Mouse (Mus musculus) forebrain, embryonic 16.5 days (tissue): Measurements from ENCODE around the gene Stat2. TPM values are rescaled to one million over a fixed set of nuclear protein-coding genes. Genes with fewer than 3 reads are reported as not detected.
"Not testable (repeated sequence)": the region's sequence is repeated elsewhere in the genome, so short reads cannot be mapped to it uniquely, and the experiment has no call there.

Experiments
- ATAC-seq: fragments of 200-750 bp; cut with Nextera tagmentation; 2 replicates; pipeline ENCODE4 v1.8.0; 2017; ENCODE audit warnings: mild to moderate bottlenecking, moderate library complexity
- H3K27ac ChIP-seq: fragments of 300-500 bp; sonication (generic); 2 replicates; pipeline ENCODE4 v1.5.1; 2014; ENCODE audit warnings: low read length, control low read depth
- H3K27me3 ChIP-seq: fragments of 300-500 bp; sonication (generic); replicated peaks from 2 replicates; pipeline ENCODE4 v1.6.1; 2014; ENCODE audit warnings: low read length; ENCODE audit not compliant: control insufficient read depth, insufficient read depth
- H3K36me3 ChIP-seq: fragments of 300-500 bp; sonication (generic); 2 replicates; pipeline ENCODE4 v1.6.1; 2014; ENCODE audit not compliant: control insufficient read depth, insufficient read depth
- H3K4me1 ChIP-seq: fragments of 300-500 bp; sonication (generic); replicated peaks from 2 replicates; pipeline ENCODE4 v1.6.1; 2014; ENCODE audit warnings: low read length; ENCODE audit not compliant: control insufficient read depth, insufficient read depth
- H3K4me2 ChIP-seq: fragments of 300-500 bp; sonication (generic); 2 replicates; pipeline ENCODE4 v1.6.1; 2014; ENCODE audit warnings: mild to moderate bottlenecking, low read length, control low read depth
- H3K4me3 ChIP-seq: fragments of 300-500 bp; sonication (generic); replicated peaks from 2 replicates; pipeline ENCODE4 v1.5.1; 2014; ENCODE audit warnings: mild to moderate bottlenecking, low read length, control low read depth
- H3K9ac ChIP-seq: fragments of 300-500 bp; sonication (generic); replicated peaks from 2 replicates; pipeline ENCODE4 v1.6.1; 2014; ENCODE audit warnings: low read depth, low read length, control low read depth
- H3K9me3 ChIP-seq: fragments of 300-500 bp; sonication (generic); 2 replicates; pipeline ENCODE4 v1.6.1; 2016; ENCODE audit warnings: low read length; ENCODE audit not compliant: control insufficient read depth
- WGBS: fragments of 180-500 bp; shearing (Covaris S2); extraction: QIAGEN DNeasy Blood & Tissue Kit; methylation state at CpG from one replicate; pipeline ENCODE4 v1.1.7; 2014; 5-methylcytosine and 5-hydroxymethylcytosine counted together
- polyA plus RNA-seq: library from polyadenylated mRNA; unstranded; fragments of >200 nt; fragmentation: Nextera tagmentation; extraction: Ambion mirVana; gene quantifications from 2 replicates; pipeline ENCODE4 v1.2.1, GENCODE M21; 2015

Stat2 gene
- polyA plus RNA-seq, 1 experiment from 2014 or later: 23.3 TPM

DNA sequence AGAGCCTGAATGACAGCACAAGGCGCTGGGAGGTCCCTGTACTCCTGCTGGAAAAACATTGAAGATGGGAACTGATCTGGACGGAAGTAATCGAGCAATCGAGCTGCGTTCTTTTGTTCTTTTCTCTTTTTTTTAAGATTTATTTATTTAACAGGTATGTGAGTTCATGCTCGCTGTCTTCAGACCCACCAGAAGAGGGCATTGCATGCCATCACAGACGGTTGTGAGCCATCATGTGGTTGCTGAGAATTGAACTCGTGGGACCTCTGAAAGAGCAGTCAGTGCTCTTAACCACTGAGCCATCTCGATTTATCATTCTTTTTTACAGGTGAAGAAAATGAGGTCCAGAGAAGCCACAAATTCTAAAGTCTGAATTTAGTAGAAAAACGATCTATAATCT, 57.3 kb downstream of the Stat2 start:
- no peak overlapping the region for H3K4me2 ChIP-seq
- no peak overlapping the region for H3K4me3 ChIP-seq
- H3K9me3 ChIP-seq: no peaks in the 10 kb centered on the region
- no peak for ATAC-seq
- H3K27me3 ChIP-seq: no peaks in the 10 kb centered on the region
- WGBS: 89% methylated on average over 10 of the region's 10 CpGs
- H3K4me1 ChIP-seq: peaks cover 15% of the 10 kb centered on the region
- H3K27ac ChIP-seq: no peak overlapping the region
- peaks cover 24% of the 10 kb centered on the region for H3K36me3 ChIP-seq
- no peak overlapping the region for H3K9ac ChIP-seq

DNA sequence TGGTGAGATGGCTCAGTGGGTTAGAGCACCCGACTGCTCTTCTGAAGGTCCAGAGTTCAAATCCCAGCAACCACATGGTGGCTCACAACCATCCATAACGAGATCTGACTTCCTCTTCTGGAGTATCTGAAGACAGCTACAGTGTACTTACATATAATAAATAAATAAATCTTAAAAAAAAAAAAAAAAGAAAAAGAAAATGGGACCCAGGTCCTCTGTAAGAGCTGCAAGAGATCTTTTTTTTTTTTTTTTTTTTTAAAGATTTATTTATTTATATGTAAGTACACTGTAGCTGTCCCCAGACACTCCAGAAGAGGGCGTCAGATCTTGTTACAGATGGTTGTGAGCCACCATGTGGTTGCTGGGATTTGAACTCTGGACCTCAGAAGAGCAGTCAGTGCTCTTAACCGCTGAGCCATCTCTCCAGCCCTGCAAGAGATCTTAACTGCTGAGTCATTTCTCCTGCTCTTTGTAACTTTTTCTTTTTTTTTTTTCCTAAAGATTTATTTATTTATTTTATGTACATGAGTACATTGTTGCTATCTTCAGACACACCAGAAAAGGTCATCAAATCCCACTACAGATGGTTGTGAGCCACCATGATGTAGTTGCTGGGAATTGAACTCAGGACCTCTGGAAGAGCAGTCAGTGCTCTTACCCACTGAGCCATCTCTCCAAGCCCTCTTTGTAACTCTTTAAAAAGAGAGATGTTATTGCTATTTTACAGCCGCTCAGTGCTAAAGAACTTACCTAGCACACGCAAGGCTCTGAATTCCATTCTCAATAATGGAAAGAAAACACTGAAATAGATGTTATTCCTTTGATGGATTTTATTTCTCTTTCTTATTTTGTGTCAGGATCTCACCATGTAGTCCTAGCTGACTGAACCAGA, 62.2 kb downstream of the Stat2 start:
- H3K4me2 ChIP-seq, H3K4me1 ChIP-seq, H3K36me3 ChIP-seq, ATAC-seq, H3K4me3 ChIP-seq, H3K27me3 ChIP-seq, H3K27ac ChIP-seq, H3K9ac ChIP-seq, H3K9me3 ChIP-seq: not testable (repeated sequence)
- WGBS: 78% methylated on average over 6 of the region's 6 CpGs

DNA sequence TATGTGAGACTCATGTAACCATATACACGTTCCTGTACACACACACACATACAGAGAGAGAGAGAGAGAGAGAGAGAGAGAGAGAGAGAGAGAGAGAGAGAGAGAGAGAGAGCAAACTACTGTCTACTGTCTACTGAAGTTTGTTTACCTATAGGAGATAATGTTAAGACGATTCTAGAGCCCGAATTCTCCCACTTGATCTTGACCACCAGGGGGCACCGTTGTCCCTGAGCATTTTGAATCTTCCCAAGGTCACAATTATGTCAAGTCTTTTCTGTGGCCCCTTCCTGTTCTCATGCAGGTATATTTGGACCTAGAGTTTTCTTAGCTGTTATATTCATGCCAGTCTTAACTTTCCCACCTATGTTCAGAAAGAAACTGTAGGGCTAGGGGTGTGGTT, 65.2 kb downstream of the Stat2 start:
- no peak for ATAC-seq
- Histone ChIP-seq H3K4me1 (peaks cover 23% of the 10 kb centered on the region), H3K4me2 (no peak overlapping the region), H3K9me3 (no peaks in the 10 kb centered on the region), H3K27me3 (no peaks in the 10 kb centered on the region), H3K9ac (no peak overlapping the region), H3K4me3 (no peak overlapping the region), H3K36me3 (no peaks in the 10 kb centered on the region), H3K27ac (no peak overlapping the region)
- 3% methylated on average over 4 of the region's 4 CpGs for WGBS

- peaks cover 23% of the 10 kb centered on the region for H3K4me1 ChIP-seq
- H3K27me3 ChIP-seq: no peaks in the 10 kb centered on the region
- no peak overlapping the region for H3K9ac ChIP-seq
- 96% methylated on average over 3 of the region's 3 CpGs for WGBS
- no peak for ATAC-seq
- no peak overlapping the region for H3K27ac ChIP-seq
- H3K4me2 ChIP-seq: no peak overlapping the region
- no peaks in the 10 kb centered on the region for H3K36me3 ChIP-seq
- no peak overlapping the region for H3K4me3 ChIP-seq
- no peaks in the 10 kb centered on the region for H3K9me3 ChIP-seq
Measured at GRCm38 (mm10) chr10:128336195-128336594, 65.8 kb downstream of the Stat2 start.

DNA sequence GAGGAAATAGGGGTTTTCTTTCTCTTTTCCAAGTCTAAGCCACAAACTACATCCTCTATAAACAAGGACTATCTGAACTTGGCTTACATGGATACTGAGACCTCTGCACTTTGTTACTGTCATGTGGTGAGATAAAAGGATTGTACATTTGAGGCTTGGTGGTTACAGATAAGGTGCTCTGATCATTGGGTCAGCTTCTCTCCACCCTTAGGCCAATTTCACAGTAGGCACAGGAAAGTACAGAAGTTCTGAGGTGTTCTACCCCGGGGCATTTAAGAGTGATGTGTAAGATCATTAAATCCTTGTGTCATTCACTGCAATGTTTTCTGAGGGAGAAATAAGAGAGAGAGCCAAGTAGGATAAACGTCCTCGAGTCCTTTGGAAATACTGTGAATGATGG, 66.2 kb downstream of the Stat2 start:
- Histone ChIP-seq H3K36me3 (no peaks in the 10 kb centered on the region), H3K4me2 (no peak overlapping the region; the same call in 1 of the 2 replicates), H3K4me1 (peaks cover 23% of the 10 kb centered on the region), H3K9ac (no peak overlapping the region; the same call in 1 of the 2 replicates), H3K9me3 (no peaks in the 10 kb centered on the region), H3K27ac (no peak overlapping the region), H3K27me3 (no peaks in the 10 kb centered on the region), H3K4me3 (no peak overlapping the region; the same call in 1 of the 2 replicates)
- 84% methylated on average over 3 of the region's 3 CpGs for WGBS
- ATAC-seq: no peak

DNA sequence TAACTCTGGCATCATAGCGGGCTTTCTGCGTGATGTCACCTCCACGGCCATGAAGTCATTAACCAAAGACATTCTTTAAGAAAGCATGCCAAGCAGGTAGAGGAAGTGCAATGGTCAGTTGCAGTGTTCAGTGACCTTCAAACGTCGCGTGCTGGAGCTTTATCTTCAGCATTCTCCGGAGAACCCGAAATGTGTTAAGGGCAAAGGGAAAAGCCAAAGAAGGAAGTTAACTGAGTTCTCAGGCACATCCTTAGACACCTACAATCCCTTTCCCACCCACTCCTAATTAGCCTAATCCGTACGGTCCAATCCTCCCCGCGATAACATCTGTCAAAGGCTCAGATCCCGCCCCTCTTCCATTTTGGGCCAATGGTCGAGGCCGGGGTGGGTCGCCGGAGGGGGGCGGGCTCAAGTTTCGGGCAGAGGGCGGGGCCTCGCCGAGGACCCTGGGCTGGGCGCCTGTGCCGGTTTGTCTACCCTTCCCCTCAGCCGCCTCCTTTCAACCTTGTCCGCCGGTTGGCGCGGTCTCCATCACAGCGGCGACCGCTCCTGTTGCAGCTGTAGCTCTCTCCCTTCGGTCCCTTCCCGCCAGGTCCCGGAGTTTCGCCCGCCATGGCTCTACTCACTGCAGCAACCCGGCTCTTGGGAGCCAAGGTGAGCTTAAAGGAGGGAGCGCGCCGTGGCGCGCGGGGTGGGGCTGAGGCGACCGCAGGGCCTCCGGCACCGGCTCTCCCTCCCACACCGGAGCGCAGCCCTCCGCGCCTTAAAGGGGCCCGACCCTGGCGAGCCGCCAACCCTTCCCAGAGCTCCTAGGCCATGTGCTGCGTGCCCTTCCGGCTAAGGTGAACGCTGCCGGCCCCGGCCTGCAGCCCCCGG, 67.2 kb downstream of the Stat2 start, which contains the start of gene Cs:
Gene Cs, plus strand, starts transcription at position 429 of the 876 bp plus-strand sequence.
- peak within 1 kb of the TSS; percentile 94 for H3K4me3 ChIP-seq
- no peaks in the 10 kb centered on the region for H3K9me3 ChIP-seq
- WGBS: under 1% methylated on average over 60 of the region's 61 CpGs
- peak; percentile 99 for ATAC-seq
- peak within 1 kb of the TSS; percentile 96 for H3K4me2 ChIP-seq
- peaks cover 23% of the 10 kb centered on the region for H3K4me1 ChIP-seq
- peak within 1 kb of the TSS; percentile 94 for H3K9ac ChIP-seq
- peak within 1 kb of the TSS; percentile 92 for H3K27ac ChIP-seq
- no peaks in the 10 kb centered on the region for H3K27me3 ChIP-seq
- H3K36me3 ChIP-seq: no peaks in the 10 kb centered on the region; the same call in 1 of the 2 replicates

DNA sequence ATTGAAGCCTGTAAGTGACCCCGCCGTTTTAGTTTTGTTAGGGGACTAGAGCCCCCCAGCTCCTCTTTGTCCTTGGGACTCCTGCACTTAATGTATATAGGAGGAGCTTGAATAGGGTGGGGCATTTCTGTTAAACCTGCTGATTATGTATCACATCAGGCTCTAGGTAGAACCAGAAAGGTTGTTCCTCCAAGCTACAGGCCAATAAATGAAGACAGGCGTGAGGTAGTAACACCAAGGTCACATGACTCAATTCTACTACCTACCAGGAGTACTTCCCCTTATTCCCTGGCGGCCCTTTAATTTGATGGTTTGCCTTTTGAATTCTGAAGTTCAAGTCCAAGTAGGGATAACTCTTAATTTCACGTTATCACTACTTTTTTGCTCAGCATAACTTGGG, 68.1 kb downstream of the Stat2 start:
- H3K27ac ChIP-seq: peak overlapping the region; percentile 92; the same call in 1 of the 2 replicates
- H3K4me3 ChIP-seq: peak overlapping the region; percentile 94
- H3K36me3 ChIP-seq: no peaks in the 10 kb centered on the region; the same call in 1 of the 2 replicates
- H3K4me1 ChIP-seq: peaks cover 23% of the 10 kb centered on the region
- H3K9me3 ChIP-seq: no peaks in the 10 kb centered on the region
- H3K27me3 ChIP-seq: no peaks in the 10 kb centered on the region
- 23% methylated on average over 5 of the region's 5 CpGs for WGBS
- no peak for ATAC-seq
- H3K9ac ChIP-seq: peak overlapping the region; percentile 94
- H3K4me2 ChIP-seq: peak overlapping the region; percentile 93

- peaks cover 23% of the 10 kb centered on the region for H3K4me1 ChIP-seq
- H3K4me2 ChIP-seq: peak overlapping the region; percentile 93
- H3K27ac ChIP-seq: no peak overlapping the region
- peak overlapping the region; percentile 94 for H3K4me3 ChIP-seq
- no peak overlapping the region for H3K9ac ChIP-seq
- no peaks in the 10 kb centered on the region for H3K9me3 ChIP-seq
- no peaks in the 10 kb centered on the region; the same call in 1 of the 2 replicates for H3K36me3 ChIP-seq
- no peaks in the 10 kb centered on the region for H3K27me3 ChIP-seq
- ATAC-seq: no peak
- 70% methylated on average over 2 of the region's 2 CpGs for WGBS
Measured at GRCm38 (mm10) chr10:128338948-128339347, 68.6 kb downstream of the Stat2 start.

DNA sequence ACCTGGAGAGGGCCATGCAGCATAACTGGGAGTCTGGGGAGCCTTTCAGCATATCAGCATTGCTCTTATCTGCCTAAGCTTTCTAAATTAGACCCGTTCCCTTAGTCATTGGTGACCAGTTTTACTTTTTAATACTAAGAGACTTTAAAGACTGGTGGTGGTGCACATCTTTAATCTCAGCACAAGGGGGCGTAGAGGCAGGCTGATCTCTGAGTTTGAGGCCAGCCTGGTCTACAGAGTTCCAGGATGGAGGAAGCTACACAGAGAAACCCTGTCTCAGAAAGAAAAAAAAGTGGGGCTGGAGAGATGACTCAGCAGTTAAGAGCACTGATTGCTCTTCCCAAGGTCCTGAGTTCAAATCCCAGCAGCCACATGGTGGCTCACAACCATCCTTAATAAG, 69.9 kb downstream of the Stat2 start:
- Histone ChIP-seq H3K9me3 (no peaks in the 10 kb centered on the region), H3K36me3 (no peaks in the 10 kb centered on the region; the same call in 1 of the 2 replicates), H3K4me3 (no peak overlapping the region), H3K4me1 (peaks cover 30% of the 10 kb centered on the region), H3K9ac (no peak overlapping the region), H3K4me2 (no peak overlapping the region), H3K27ac (no peak overlapping the region), H3K27me3 (no peaks in the 10 kb centered on the region)
- no peak for ATAC-seq
- WGBS: 81% methylated on average over 2 of the region's 2 CpGs
